Mouse (Mus musculus) liver, adult 2 months (tissue): Measurements from ENCODE around the gene Ubtd2. TPM values are rescaled to one million over a fixed set of nuclear protein-coding genes. Genes with fewer than 3 reads are reported as not detected.

ENCODE experiments used
- DNase-seq: peaks from one replicate; pipeline ENCODE4 v3.0.0-alpha.2; 2011; ENCODE audit warnings: low read depth, low spot score; ENCODE audit errors: extremely low read depth
- H3K27ac ChIP-seq: fragments of 200-500 bp; replicated peaks from 2 replicates; pipeline ENCODE4 v1.5.1; 2012; ENCODE audit warnings: low read depth, mild to moderate bottlenecking, control low read depth, inconsistent platforms, low read length; ENCODE audit not compliant: insufficient read depth
- H3K27me3 ChIP-seq: fragments of 200-500 bp; 2 replicates; pipeline ENCODE4 v1.6.1; 2012; ENCODE audit warnings: mild to moderate bottlenecking, moderate library complexity, low read length, inconsistent platforms; ENCODE audit not compliant: control insufficient read depth, insufficient read depth
- H3K36me3 ChIP-seq: fragments of 200-500 bp; 2 replicates; pipeline ENCODE4 v1.6.1; 2012; ENCODE audit warnings: low read length, inconsistent platforms; ENCODE audit not compliant: control insufficient read depth, insufficient read depth
- H3K4me1 ChIP-seq: fragments of 200-500 bp; 2 replicates; pipeline ENCODE4 v1.6.1; 2011; ENCODE audit warnings: low read length; ENCODE audit not compliant: control insufficient read depth, insufficient read depth
- H3K4me3 ChIP-seq: fragments of 200-500 bp; 2 replicates; pipeline ENCODE4 v1.5.1; 2011; ENCODE audit warnings: low read depth, mild to moderate bottlenecking, control low read depth, low read length, moderate library complexity; ENCODE audit not compliant: insufficient read depth
- H3K79me2 ChIP-seq: fragments of 200-500 bp; 2 replicates; pipeline ENCODE4 v1.6.1; 2012; ENCODE audit warnings: inconsistent platforms, mild to moderate bottlenecking, low read length, moderate library complexity; ENCODE audit not compliant: control insufficient read depth, insufficient read depth
- H3K9ac ChIP-seq: fragments of 200-500 bp; 2 replicates; pipeline ENCODE4 v1.6.1; 2012; ENCODE audit warnings: low read depth, mild to moderate bottlenecking, control low read depth, inconsistent platforms, low read length
- CTCF ChIP-seq: fragments of 200-500 bp; IDR thresholded peaks from 2 replicates; pipeline ENCODE4 v1.5.1; 2011; ENCODE audit warnings: low read depth, low read length, control low read depth
- POLR2A ChIP-seq: fragments of 200-500 bp; IDR thresholded peaks from 2 replicates; pipeline ENCODE4 v1.6.1; 2011; ENCODE audit warnings: low read length, control low read depth; ENCODE audit not compliant: insufficient read depth; ENCODE audit errors: extremely low read depth
- WGBS: fragments of 180-500 bp; shearing (Covaris S2); methylation state at CpG from one replicate; pipeline ENCODE4 v1.1.7; 2018; 5-methylcytosine and 5-hydroxymethylcytosine counted together
- polyA plus RNA-seq: library from polyadenylated mRNA; depleted of rRNA; stranded (reverse); fragments of >200 nt; gene quantifications from 2 replicates; pipeline ENCODE4 v1.2.3, GENCODE M21; 2012
- total RNA-seq: library from RNA; depleted of rRNA; stranded (reverse); fragments of >200 nt; gene quantifications from 2 replicates; pipeline ENCODE4 v1.2.3, GENCODE M21; 2014

The Ubtd2 gene
- total and polyA plus RNA-seq, 2 experiments = 1.5 to 1.8 TPM

- DNase-seq = no peak
- 85% methylated on average over 1 of the region's 1 CpGs for WGBS
Observed at GRCm38 (mm10) chr11:32530151-32530550, 75.0 kb downstream of the Ubtd2 start.

GRCm38 (mm10) chr11:32531871-32532764 is 76.9 kb downstream of the Ubtd2 start, which contains the start of gene Efcab9:
Gene Efcab9, minus strand, starts transcription at chr11:32532081.
- TF ChIP-seq CTCF = no peak
- TF ChIP-seq POLR2A = no peak
- H3K27ac ChIP-seq = peak within 1 kb of the TSS; percentile 24; the same call in 1 of the 2 replicates

More at GRCm38 (mm10) chr11:32530151-32530550, 75.0 kb downstream of the Ubtd2 start:
- Histone ChIP-seq H3K4me1 (peaks cover 1% of the 10 kb centered on the region; the same call in 1 of the 2 replicates), H3K79me2 (no peaks in the 10 kb centered on the region), H3K36me3 (no peaks in the 10 kb centered on the region), H3K4me3 (no peak overlapping the region), H3K9ac (no peak overlapping the region), H3K27ac (no peak overlapping the region), H3K27me3 (peaks cover 2% of the 10 kb centered on the region; the same call in 1 of the 2 replicates)
- TF ChIP-seq CTCF (no peak), POLR2A (no peak)

GRCm38 (mm10) chr11:32532765-32533481 is 77.8 kb downstream of the Ubtd2 start, which contains the start of gene Stk10:
Gene Stk10, plus strand, starts transcription at chr11:32533305.
- Histone ChIP-seq H3K79me2 (no peaks in the 10 kb centered on the region), H3K4me1 (peaks cover 1% of the 10 kb centered on the region; the same call in 1 of the 2 replicates), H3K27ac (peak within 1 kb of the TSS; percentile 24; the same call in 1 of the 2 replicates), H3K36me3 (no peaks in the 10 kb centered on the region), H3K4me3 (peak within 1 kb of the TSS; percentile 81), H3K9ac (peak within 1 kb of the TSS; percentile 74), H3K27me3 (peaks cover 2% of the 10 kb centered on the region; the same call in 1 of the 2 replicates)
- WGBS = under 1% methylated on average over 79 of the region's 82 CpGs
- TF ChIP-seq CTCF (no peak), POLR2A (0 out of 2 replicates have a peak, but pooled peaks have one; percentile 57)
- DNase-seq = peak; percentile 68

More at GRCm38 (mm10) chr11:32531871-32532764, 76.9 kb downstream of the Ubtd2 start, which contains the start of gene Efcab9:
- no peaks in the 10 kb centered on the region for H3K79me2 ChIP-seq
- peak within 1 kb of the TSS; percentile 81 for H3K4me3 ChIP-seq
- H3K36me3 ChIP-seq = no peaks in the 10 kb centered on the region
- peaks cover 1% of the 10 kb centered on the region; the same call in 1 of the 2 replicates for H3K4me1 ChIP-seq
- 8% methylated on average over 33 of the region's 33 CpGs for WGBS
- H3K27me3 ChIP-seq = peaks cover 2% of the 10 kb centered on the region; the same call in 1 of the 2 replicates
- peak within 1 kb of the TSS; percentile 74 for H3K9ac ChIP-seq
- no peak for DNase-seq

GRCm38 (mm10) chr11:32533482-32534261 is 78.5 kb downstream of the Ubtd2 start:
- Histone ChIP-seq H3K36me3 (no peaks in the 10 kb centered on the region), H3K27me3 (peaks cover 2% of the 10 kb centered on the region; the same call in 1 of the 2 replicates), H3K4me1 (peaks cover 1% of the 10 kb centered on the region; the same call in 1 of the 2 replicates), H3K79me2 (no peaks in the 10 kb centered on the region), H3K4me3 (peak overlapping the region; percentile 61), H3K9ac (peak overlapping the region; percentile 61), H3K27ac (no peak overlapping the region)
- WGBS = 9% methylated on average over 24 of the region's 24 CpGs
- no peak for DNase-seq
- TF ChIP-seq POLR2A = no peak
- no peak for TF ChIP-seq CTCF
